Mouse (Mus musculus): ENCODE measurements around the gene Cacna1e.

- TF ChIP-seq TAL1 (IDR thresholded peaks at IDR 0.05; ENCODE audit: low read length) (no peak), GATA1 (IDR thresholded peaks at IDR 0.05; ENCODE audit: low read length) (no peak)
Observed at GRCm38 (mm10) chr1:154576418-154576817, 307.9 kb downstream of the Cacna1e start.
